Mouse (Mus musculus): Measurements from ENCODE around the gene Pm20d2. TPM values are rescaled to one million over a fixed set of nuclear protein-coding genes. Genes with fewer than 3 reads are reported as not detected.
A peak's percentile ranks its signal among the peaks of the same experiment; 100 is the strongest.

Pm20d2 gene
- polyA plus RNA-seq, 2 experiments, result 1.6 to 2.3 TPM

DNA sequence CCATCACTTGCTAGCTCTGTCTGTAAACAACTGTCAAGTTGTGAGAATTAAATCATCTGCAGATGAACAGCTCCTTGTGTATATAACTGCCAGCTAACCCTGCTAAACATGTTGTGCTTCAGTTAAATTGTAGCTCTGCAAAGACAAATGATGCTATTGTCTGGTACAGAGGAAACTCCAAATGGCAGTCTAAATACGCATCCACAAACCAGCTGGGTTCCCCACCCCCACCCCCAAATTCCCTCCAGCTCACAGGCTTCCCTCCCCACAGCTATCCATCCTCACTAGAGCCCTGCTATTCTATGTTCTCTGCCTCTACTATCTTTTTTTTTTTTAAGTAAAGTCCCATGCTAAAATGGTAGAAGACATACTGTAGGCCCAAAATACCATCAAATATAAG is 32.3 kb upstream of the Pm20d2 start:
- Histone ChIP-seq H3K4me2 (replicated peaks; ENCODE audit: low read depth, low read length, severe bottlenecking) (no peak overlapping the region), H3K27me3 (ENCODE audit: control insufficient read depth, insufficient read depth, low read length) (no peaks in the 10 kb centered on the region), H3K4me3 (replicated peaks; ENCODE audit: low read length) (no peak overlapping the region), H3K9ac (ENCODE audit: low read depth, low read length, severe bottlenecking) (no peak overlapping the region), H3K36me3 (ENCODE audit: control insufficient read depth, insufficient read depth, low read length) (peaks cover 3% of the 10 kb centered on the region; the same call in 1 of the 2 replicates), H3K27ac (replicated peaks; ENCODE audit: low read depth, low read length) (no peak overlapping the region), H3K4me1 (ENCODE audit: control insufficient read depth, insufficient read depth, low read length) (peaks cover 10% of the 10 kb centered on the region), H3K9me3 (ENCODE audit: control insufficient read depth, low read length) (no peaks in the 10 kb centered on the region)
- no peak for DNase-seq (ENCODE audit: low spot score)
- ATAC-seq (ENCODE audit: low FRiP score, low read depth), result no peak
- no peak for TF ChIP-seq POLR2A (IDR thresholded peaks at IDR 0.05; ENCODE audit: borderline replicate concordance, extremely low read depth, insufficient read depth, insufficient read length)
- 42% methylated on average over 1 of the region's 1 CpGs for WGBS

DNA sequence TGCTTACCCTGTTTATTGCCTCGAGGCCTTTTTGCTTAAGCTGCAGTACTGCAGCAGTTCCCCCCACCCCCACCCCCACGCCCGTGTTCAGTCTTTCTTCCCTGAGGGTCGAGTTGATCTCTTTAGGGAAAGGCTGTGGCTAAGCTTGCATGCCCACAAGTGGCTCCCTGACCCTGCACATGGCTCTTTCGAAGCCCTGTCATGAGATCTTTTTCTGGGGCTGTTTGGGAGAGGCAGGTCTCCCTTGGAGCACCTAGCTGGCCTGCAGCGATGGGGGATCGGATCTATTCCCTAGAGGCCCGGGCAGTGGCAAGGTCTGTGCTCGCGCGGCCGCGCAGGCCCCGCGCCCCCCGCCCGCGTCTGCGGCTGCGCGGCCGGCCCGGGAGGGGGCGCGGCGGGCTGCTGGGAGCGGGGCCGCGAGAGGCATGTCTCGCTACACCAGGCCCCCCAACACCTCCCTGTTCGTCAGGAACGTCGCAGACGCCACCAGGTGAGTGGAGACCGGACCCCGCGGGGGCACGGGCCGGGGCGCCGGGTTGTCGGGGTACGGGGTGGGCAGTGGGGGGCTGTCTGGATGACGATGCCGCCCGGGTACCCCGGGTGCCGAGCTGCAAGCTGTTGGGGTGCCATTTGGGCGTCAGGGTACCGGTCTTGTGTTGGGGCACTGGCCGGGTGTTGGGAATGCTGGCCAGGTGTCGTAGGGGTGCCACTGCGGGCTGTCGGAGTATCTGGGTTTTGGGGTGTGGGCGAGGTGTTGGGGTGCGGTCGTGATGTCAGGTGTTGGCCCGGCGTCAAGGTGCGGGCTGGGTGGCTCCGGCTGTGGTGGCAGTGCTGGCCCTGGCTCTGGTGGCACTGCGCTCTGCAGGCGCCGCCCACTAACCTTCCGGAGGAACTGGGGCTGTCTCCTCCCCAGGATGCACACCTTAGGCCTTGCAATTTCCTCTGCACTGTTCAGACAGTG is 19.6 kb upstream of the Pm20d2 start, which contains the start of gene Srsf12:
TSS of gene Srsf12 (plus strand) at position 111 of the 961 bp plus-strand sequence.
- Histone ChIP-seq H3K36me3 (ENCODE audit: control insufficient read depth, insufficient read depth, low read length) (no peaks in the 10 kb centered on the region), H3K4me2 (replicated peaks; ENCODE audit: low read depth, low read length, severe bottlenecking) (peak within 1 kb of the TSS; percentile 94), H3K9me3 (ENCODE audit: control insufficient read depth, low read length) (no peaks in the 10 kb centered on the region), H3K4me3 (replicated peaks; ENCODE audit: low read length) (peak within 1 kb of the TSS; percentile 74), H3K4me1 (ENCODE audit: control insufficient read depth, insufficient read depth, low read length) (0 out of 2 replicates have a peak, but pooled peaks cover 3% of the 10 kb centered on the region), H3K27ac (replicated peaks; ENCODE audit: low read depth, low read length) (peak within 1 kb of the TSS; percentile 52), H3K9ac (ENCODE audit: low read depth, low read length, severe bottlenecking) (peak within 1 kb of the TSS; percentile 88), H3K27me3 (ENCODE audit: control insufficient read depth, insufficient read depth, low read length) (no peaks in the 10 kb centered on the region)
- DNase-seq (ENCODE audit: low spot score) (peak; percentile 40), ATAC-seq (ENCODE audit: low FRiP score, low read depth) (peak; percentile 82)
- TF ChIP-seq POLR2A (IDR thresholded peaks at IDR 0.05; ENCODE audit: borderline replicate concordance, extremely low read depth, insufficient read depth, insufficient read length), result no peak
- WGBS, result 2% methylated on average over 49 of the region's 65 CpGs

DNA sequence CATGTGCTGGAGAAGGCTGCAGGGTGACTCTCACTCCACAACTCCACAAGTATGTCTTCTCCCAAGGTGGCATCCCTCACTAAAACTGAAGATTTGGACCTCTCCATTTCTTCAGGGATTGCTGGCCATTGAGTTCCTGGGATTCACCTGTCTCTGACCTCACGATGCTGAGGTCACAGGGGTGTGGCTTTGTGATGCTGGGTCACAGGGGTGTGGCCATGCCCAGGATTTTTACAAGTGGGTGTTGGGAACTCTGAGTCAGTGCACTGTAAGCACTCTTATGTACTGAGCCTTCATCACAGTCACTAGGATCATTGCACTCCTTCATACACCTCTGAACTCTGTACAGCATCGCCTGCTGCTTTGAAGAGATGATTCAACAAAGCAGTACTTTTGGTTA is 18.0 kb upstream of the Pm20d2 start:
- H3K27me3 ChIP-seq (ENCODE audit: control insufficient read depth, insufficient read depth, low read length), result no peaks in the 10 kb centered on the region
- H3K4me1 ChIP-seq (ENCODE audit: control insufficient read depth, insufficient read depth, low read length), result 0 out of 2 replicates have a peak, but pooled peaks cover 3% of the 10 kb centered on the region
- H3K4me3 ChIP-seq (replicated peaks; ENCODE audit: low read length), result no peak overlapping the region
- H3K36me3 ChIP-seq (ENCODE audit: control insufficient read depth, insufficient read depth, low read length), result no peaks in the 10 kb centered on the region
- H3K27ac ChIP-seq (replicated peaks; ENCODE audit: low read depth, low read length), result no peak overlapping the region
- H3K9ac ChIP-seq (ENCODE audit: low read depth, low read length, severe bottlenecking), result no peak overlapping the region
- TF ChIP-seq POLR2A (IDR thresholded peaks at IDR 0.05; ENCODE audit: borderline replicate concordance, extremely low read depth, insufficient read depth, insufficient read length), result no peak
- ATAC-seq (ENCODE audit: low FRiP score, low read depth), result no peak
- H3K9me3 ChIP-seq (ENCODE audit: control insufficient read depth, low read length), result no peaks in the 10 kb centered on the region
- WGBS, result 62% methylated on average over 2 of the region's 2 CpGs
- DNase-seq (ENCODE audit: low spot score), result no peak
- no peak overlapping the region for H3K4me2 ChIP-seq (replicated peaks; ENCODE audit: low read depth, low read length, severe bottlenecking)

DNA sequence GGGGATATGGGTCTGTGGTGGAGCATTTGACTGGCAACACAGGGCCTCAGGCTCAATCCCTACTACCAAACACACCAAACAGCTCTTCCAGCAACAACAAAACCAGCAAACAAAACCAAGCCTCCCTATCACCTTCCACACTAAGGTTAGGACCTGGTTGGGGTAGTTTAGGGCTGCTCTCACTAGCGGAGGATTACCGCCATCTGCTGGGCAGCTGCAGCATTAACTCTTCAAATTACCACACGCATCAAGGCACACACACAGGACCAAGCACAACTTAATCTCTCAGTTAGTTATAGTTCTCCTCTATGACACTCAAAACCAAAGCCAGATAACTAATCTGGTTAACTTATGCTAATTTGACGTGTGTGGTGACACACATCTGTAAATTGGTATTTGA is 15.1 kb upstream of the Pm20d2 start:
- no peaks in the 10 kb centered on the region for H3K9me3 ChIP-seq (ENCODE audit: control insufficient read depth, low read length)
- no peaks in the 10 kb centered on the region for H3K36me3 ChIP-seq (ENCODE audit: control insufficient read depth, insufficient read depth, low read length)
- DNase-seq (ENCODE audit: low spot score) (peak; percentile 35), ATAC-seq (ENCODE audit: low FRiP score, low read depth) (no peak)
- 2% methylated on average over 4 of the region's 4 CpGs for WGBS
- H3K27ac ChIP-seq (replicated peaks; ENCODE audit: low read depth, low read length), result no peak overlapping the region
- 0 out of 2 replicates have a peak, but pooled peaks cover 3% of the 10 kb centered on the region for H3K4me1 ChIP-seq (ENCODE audit: control insufficient read depth, insufficient read depth, low read length)
- no peak overlapping the region for H3K4me2 ChIP-seq (replicated peaks; ENCODE audit: low read depth, low read length, severe bottlenecking)
- no peak overlapping the region for H3K4me3 ChIP-seq (replicated peaks; ENCODE audit: low read length)
- TF ChIP-seq POLR2A (IDR thresholded peaks at IDR 0.05; ENCODE audit: borderline replicate concordance, extremely low read depth, insufficient read depth, insufficient read length), result no peak
- no peaks in the 10 kb centered on the region for H3K27me3 ChIP-seq (ENCODE audit: control insufficient read depth, insufficient read depth, low read length)
- H3K9ac ChIP-seq (ENCODE audit: low read depth, low read length, severe bottlenecking), result no peak overlapping the region

DNA sequence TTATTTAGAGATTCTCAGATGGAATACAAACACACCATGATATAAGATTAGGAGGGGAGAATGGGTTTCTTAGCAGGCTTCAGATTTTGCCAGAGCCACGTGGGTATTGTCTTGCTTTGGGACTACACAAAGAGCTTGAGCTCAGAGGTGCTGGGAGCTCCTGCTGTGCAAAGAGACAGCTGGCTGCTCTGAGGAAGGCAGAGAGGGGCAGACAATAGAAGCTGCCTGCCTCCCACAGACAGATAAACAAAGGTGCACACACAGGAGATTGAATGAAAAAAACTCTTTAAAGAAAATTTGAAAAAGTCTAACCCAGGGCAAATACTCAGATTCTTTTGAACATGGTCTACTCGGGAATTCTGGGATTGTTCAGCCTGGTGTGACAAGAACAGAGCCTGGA is 8.6 kb upstream of the Pm20d2 start:
- ATAC-seq (ENCODE audit: low FRiP score, low read depth), result no peak
- H3K9me3 ChIP-seq (ENCODE audit: control insufficient read depth, low read length), result no peaks in the 10 kb centered on the region; the same call in 1 of the 2 replicates
- no peak for DNase-seq (ENCODE audit: low spot score)
- no peak overlapping the region for H3K4me3 ChIP-seq (replicated peaks; ENCODE audit: low read length)
- 25% methylated on average over 2 of the region's 2 CpGs for WGBS
- H3K4me2 ChIP-seq (replicated peaks; ENCODE audit: low read depth, low read length, severe bottlenecking), result no peak overlapping the region
- no peak for TF ChIP-seq POLR2A (IDR thresholded peaks at IDR 0.05; ENCODE audit: borderline replicate concordance, extremely low read depth, insufficient read depth, insufficient read length)
- H3K27ac ChIP-seq (replicated peaks; ENCODE audit: low read depth, low read length), result no peak overlapping the region
- no peaks in the 10 kb centered on the region for H3K36me3 ChIP-seq (ENCODE audit: control insufficient read depth, insufficient read depth, low read length)
- H3K27me3 ChIP-seq (ENCODE audit: control insufficient read depth, insufficient read depth, low read length), result no peaks in the 10 kb centered on the region
- H3K4me1 ChIP-seq (ENCODE audit: control insufficient read depth, insufficient read depth, low read length), result no peaks in the 10 kb centered on the region
- H3K9ac ChIP-seq (ENCODE audit: low read depth, low read length, severe bottlenecking), result no peak overlapping the region

Measured in limb, embryonic 14.5 days (tissue).